Mouse (Mus musculus): ENCODE measurements at regions not wholly inside any gene's neighbourhood (a gene's known extent, or its start where the extent isn't known, plus 50 kb on each side); places are given as distances from the start of the nearest gene placed in this dataset.

DNA sequence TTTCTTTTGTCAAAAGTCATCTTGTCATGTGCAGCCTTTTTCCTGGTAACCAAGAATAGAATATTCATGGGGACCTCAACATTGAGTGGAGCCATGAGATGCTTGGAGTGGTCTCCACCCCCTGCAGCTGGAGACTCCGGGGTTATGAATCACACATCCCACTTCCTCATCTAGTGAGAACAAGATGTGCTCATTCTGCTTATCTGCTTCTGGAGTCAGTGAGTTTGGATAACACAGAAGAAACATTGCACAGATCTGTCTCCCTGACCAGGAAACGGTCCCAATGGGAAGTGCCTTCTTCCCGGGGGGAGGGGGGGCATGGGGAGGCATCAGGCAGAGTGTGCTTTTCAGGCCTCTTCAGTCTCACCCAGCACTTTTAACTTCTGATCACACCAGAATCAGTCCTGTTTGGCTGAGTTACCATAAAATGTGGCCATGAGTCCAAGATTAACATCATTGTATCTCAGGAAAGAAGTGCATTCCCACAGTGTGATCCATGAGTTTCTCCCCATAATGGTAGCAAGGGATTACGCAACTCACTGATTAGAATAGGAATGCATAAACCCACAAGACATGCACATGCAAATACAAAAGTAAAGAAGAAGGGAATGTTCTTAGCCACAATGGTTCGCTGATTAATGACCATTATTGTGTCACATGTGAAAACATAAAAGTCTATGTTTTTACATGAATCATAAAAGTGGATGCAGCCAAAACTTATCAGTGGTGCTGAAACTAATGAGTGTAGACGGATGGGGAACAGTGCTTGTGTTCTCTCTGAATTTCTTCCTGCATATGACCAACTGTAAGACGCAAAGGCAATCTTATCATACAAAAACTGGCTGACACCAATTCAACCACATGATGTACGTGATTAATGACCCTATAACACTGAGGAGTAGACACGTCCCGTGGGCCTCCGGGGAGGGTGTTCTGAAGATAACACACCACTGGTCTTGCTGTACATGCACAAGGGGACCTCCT is 393.8 kb upstream of the Mmadhc start:
- peak; percentile 57 for DNase-seq (ENCODE audit: low spot score)

DNA sequence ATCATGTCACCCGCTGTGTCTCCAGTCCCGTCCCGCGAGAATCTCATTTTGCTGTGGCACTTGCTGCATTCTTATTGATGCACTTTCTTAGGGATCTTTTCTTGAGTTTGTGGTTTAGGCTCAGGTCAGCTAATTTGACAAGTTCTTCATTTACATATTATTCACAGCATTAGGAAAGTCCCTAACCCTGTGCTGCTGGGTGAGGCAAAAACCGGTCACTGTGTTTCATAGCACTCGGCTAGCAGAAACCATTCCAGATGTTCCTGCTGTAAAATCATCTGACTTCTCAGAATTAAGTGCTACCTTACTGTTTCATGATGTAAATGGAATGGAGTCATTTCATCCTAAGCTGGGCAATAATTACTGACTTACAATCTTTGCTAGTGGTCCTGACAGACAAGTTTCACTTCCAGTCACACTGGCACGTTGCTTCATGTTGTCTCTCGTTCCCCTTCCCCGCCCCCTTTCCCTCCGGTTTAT is 391.1 kb upstream of the Mmadhc start:
- DNase-seq (ENCODE audit: low spot score) = no peak

DNA sequence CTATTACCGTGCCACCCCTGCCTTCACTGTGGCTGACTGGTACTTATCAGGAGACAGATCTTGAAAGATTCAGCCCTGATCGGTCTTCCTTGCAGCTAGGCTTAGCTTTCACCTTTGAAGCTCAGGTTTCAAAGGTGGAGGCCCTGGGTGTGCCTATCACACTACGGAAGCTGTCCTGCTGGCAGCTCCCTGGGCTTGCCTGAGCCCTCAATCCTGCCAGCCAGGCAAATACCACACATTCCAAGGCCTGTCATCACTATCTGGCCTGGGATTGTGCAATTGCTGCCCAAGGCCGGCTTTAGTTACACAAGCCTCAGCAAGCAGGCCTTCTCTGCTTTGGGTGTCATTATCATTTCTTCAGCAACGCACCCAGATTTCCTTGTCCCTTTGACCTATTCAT is 390.6 kb upstream of the Mmadhc start:
- peak; percentile 57 for DNase-seq (ENCODE audit: low spot score)

- no peak for DNase-seq (ENCODE audit: low spot score)
Measured at GRCm38 (mm10) chr2:50677456-50677855, 380.9 kb upstream of the Mmadhc start.

DNA sequence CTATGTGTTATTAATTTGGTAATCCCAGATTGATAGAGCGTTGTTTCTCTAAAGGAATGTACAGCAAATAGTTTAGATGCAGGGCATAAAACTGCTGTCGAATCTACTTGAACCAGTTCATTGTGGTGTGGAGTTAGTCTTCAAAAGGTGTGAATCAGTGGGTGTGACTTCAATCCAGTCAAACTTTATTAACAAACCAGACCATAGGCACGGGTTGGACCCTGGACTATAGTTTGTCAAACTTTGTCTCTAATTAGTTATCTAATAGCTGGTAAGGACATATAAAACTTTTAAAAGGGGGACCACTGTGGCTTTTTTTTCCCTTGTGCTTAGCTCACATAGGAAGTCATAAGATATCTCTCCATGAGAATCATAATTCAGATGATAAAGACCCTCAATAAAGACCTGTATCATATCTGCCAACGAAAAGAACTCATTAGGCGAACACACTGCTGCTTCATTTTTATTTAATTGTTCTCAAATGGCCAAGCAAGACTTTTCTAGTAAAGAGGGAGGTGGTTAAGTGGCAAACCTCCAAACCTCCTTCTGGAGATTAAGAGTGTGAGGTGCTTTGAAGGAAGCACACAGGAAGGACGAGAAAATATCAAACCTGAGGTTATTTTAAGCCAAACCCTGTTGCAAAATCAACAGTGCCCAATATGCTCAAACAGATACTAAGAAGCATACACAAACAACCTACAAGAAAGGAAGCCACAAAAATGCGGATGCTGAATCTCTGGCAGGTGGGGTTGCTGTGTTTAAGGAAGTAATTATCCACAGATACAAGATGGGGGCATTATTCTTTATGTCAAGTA is 379.3 kb upstream of the Mmadhc start:
- DNase-seq (ENCODE audit: low spot score) = no peak

DNA sequence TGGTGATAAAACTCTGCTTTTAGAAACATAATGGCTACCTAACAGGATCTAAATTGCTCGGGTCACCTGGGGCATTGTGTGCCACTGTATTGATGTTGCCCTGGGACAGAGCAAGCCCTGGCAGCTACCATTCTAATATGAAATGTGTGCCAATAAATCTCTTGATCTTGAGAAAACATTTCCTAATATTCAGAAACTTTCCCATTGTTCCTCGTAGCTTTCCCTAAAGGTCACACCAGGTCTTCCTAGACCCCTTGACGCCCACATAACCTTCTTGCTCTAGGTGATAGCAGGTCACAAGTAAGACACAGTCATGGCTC is 378.2 kb upstream of the Mmadhc start:
- DNase-seq (ENCODE audit: low spot score) = no peak

DNA sequence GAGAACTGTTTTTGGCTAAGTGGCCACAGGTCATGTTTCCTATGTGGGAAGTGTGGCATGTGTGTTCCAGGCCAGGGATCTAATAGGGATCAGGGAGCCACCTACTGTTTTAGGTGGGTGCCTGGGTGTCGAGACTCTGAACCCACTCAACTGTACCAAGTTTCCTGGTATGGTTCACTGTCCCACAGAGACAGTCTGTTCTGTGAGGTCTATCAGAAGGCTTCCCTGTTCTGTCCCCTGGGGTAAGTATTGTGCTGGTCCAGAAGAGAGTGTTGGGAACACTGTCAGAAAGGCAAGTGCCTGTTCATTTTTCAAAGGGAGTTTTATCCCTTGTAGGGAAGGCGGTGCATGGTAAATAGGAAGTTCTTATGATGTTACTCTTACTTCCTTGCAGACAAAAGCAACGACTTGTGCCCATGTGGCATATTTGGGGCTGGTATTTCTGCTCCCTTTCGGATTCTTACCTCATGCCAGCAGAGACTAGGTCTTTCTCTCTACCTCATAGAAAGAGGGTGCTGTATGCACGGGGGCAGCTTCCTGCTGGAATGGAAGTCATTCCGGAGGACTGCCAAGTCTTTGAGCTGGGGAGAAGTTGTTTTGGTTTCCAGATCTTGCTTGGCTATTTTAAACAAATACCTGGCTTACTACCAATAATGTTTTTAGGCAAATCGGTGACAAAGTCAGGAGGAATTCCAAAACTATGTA is 377.7 kb upstream of the Mmadhc start:
- DNase-seq (ENCODE audit: low spot score) = peak; percentile 41

- no peak for DNase-seq (ENCODE audit: low spot score)
Measured at GRCm38 (mm10) chr2:50669297-50669696, 372.7 kb upstream of the Mmadhc start.

GRCm38 (mm10) chr2:50668789-50669188 is 372.2 kb upstream of the Mmadhc start:
- DNase-seq (ENCODE audit: low spot score) = no peak

GRCm38 (mm10) chr2:50667180-50667579 is 370.6 kb upstream of the Mmadhc start:
- DNase-seq (ENCODE audit: low spot score) = no peak

DNA sequence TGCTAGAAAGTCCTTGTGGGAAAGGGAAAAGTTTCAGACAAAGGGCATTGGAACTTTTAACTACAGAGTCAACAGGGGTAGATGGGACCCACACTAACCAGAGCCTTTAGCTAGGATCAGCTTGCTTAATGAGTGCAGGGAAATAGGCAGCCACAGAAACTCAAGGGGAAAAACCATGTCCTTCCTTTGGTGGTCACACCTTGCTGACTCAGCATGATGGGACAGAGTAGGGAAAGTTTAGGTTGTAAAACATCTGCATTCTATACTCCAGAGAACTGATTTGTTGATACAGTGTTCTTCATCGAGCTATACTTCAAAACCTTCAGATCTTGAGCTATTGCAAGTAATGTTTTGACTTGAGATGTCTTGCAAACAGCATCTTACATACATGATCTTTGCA is 365.9 kb upstream of the Mmadhc start:
- DNase-seq (ENCODE audit: low spot score) = no peak

- DNase-seq (ENCODE audit: low spot score) = no peak
Measured at GRCm38 (mm10) chr2:50660000-50660399, 363.4 kb upstream of the Mmadhc start.

- DNase-seq (ENCODE audit: low spot score) = no peak
Measured at GRCm38 (mm10) chr2:50657826-50658225, 361.2 kb upstream of the Mmadhc start.

DNA sequence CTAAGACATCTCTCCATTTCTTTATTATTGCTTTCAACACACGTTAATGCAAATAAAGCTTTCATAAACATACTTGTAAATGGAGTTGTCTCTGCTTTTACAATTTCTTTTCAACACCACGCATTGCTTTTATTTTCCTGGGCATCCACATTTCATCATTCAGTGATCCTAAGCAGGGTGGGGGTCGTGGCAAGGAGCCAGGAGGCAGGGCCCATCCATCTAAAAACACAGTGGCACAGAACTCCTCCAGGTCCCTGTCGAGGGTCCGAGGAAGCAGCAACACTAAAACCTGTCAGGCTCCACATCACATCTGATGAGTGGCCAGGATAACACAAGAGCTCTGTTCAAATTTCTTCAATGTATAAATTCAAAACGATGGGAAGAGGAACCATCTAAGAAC is 359.8 kb upstream of the Mmadhc start:
- no peak for DNase-seq (ENCODE audit: low spot score)

GRCm38 (mm10) chr2:50654953-50655324 is 358.3 kb upstream of the Mmadhc start:
- no peak for DNase-seq (ENCODE audit: low spot score)

DNA sequence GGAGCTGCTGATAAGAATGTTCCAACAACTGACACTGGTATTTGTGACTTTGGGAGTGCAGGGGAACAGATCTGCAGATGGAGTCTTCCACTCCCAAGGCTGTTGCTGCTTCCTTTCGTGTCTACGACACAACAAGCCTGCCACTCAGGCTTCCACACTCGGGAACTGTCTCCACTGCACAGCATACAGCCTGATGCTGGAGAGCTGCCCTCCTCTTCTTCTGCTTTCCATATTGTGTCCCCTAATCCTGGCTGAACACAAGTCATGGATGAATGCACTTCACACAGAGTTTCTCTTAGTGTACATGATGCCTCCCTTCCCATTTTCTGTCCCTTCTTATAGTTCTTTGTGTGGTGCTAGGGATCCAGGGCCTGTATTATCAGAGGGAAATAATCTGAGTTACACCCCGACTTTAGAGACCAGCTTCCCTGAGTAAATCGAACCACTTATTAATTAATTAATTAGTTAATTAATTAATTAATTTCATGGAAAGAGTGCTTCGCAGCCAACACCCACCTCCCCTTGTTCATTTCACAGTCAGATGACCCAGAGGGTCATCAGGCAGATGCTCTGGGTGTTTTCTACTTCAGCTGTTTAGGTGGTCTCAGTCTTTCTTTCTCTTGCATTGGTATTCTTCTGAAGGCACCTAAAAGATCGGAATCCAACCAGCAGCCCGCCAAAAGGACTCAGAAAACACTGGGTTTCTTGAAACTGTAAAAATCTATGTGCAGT is 357.8 kb upstream of the Mmadhc start:
- no peak for DNase-seq (ENCODE audit: low spot score)

DNA sequence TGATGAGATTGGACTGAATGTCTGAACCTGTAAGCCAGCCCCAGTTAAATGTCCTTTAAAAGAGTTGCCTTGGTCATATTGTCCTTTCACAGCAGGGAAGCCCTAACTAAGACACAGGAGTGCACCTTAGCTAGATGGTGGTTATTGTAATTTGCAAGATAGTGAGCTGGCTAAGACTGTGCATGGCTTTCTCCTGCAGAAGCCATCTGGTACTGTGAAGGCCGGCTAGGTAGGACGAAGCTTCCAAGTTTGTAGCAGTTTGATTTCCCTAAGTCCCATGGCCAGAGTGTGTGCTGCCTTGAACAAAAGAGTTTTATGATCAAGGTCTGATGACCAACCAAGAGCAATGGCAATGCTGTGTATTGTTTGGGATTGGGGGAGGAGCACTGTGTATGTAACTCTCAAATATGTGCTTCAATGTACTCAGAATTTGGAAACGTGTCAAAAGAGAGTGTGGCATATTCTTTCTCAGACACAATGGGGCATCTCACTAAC is 356.6 kb upstream of the Mmadhc start:
- no peak for DNase-seq (ENCODE audit: low spot score)

DNA sequence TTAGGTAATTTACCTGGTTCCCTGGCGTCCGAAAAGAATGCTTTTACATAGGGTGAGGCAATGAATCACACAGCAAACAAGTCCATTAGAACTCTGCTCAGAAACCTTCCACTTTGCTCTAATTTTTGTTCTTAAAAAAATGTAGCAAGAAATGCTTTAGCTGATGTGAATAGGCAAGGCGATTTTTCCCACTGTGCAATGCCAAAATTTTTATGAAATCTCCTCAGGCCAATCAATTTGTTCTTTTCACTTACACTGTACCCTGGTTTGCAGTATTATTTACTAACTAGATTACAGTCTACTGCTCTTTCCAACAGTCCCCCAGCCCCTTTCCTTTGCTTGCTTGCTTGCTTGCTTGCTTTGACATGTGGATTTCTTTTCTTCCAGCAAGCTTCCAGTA is 353.1 kb upstream of the Mmadhc start:
- no peak for DNase-seq (ENCODE audit: low spot score)

GRCm38 (mm10) chr2:50643219-50643618 is 346.6 kb upstream of the Mmadhc start:
- no peak for DNase-seq (ENCODE audit: low spot score)

DNA sequence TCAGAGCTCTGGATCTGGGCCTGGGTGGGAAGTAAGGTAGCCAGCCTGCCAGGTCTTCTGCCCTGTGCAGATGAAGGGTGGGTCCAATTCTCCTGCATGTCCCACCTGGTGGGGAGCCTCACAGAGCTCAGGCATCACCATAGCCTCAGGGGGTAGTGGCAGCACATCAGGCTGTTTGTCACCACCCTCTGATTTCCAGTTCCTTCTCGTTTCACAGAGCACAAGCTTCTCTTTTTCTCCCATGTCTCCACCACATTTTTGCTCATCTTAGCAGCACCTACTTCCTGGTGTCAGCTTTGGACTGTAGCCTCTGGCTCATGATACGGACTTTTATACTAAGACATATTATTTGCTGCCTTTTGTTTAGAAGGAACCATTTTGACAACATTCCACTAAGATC is 345.6 kb upstream of the Mmadhc start:
- DNase-seq (ENCODE audit: low spot score) = no peak

- DNase-seq (ENCODE audit: low spot score) = no peak
Measured at GRCm38 (mm10) chr2:50635896-50636295, 339.3 kb upstream of the Mmadhc start.

DNA sequence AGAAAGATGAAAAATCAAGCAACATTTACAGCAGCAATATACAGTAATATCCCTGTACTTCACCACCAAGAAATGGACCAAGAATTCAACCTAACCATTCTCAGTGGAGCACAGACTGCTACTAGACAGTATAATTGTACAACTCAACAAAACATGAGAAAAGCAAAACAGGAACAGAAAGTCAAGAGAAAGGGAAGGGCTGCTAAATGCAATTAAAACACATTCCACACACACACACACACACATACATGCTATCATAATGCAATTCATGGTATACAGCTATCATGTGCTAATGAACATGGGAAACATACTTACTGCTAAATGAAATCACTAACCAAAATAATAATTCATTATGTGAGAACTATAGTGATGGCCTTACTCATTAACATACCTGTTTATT is 335.2 kb upstream of the Mmadhc start:
- DNase-seq (ENCODE audit: low spot score) = no peak
